Mouse (Mus musculus): ENCODE results near the gene Ddx19a. TPM values are rescaled to one million over a fixed set of nuclear protein-coding genes. Genes with fewer than 3 reads are reported as not detected.
"Not testable (repeated sequence)": the region's sequence is repeated elsewhere in the genome, so short reads cannot be mapped to it uniquely, and the experiment has no call there.

The Ddx19a gene
- total RNA-seq (2021): 10 to 100 TPM; 24.2 to 27.0 TPM
- long read RNA-seq, experiment 1, transcript Ddx19a-201 (12 exons, 2,547 nt): major isoform, 9 of 17 reads
- long read RNA-seq, experiment 1, partial matches to known transcripts: 2 of 17 reads
- long read RNA-seq, experiment 1, other reads (novel, unspliced or antisense): 5 of 17 reads
- long read RNA-seq, experiment 2, transcript Ddx19a-201 (12 exons, 2,547 nt): major isoform, 15 of 27 reads
- long read RNA-seq, experiment 2, partial matches to known transcripts: 8 of 27 reads
- long read RNA-seq, experiment 2, other reads (novel, unspliced or antisense): 3 of 27 reads

- peak; percentile 83 for DNase-seq
Observed at GRCm38 (mm10) chr8:110997547-110998531, at the start of gene Ddx19a. Gene Ddx19a (minus strand): TSS chr8:110997800.

- no peak for DNase-seq
Observed at GRCm38 (mm10) chr8:111044003-111044734, 46.6 kb upstream of the Ddx19a start.

- no peak for DNase-seq
Observed at GRCm38 (mm10) chr8:111042546-111042945, 44.9 kb upstream of the Ddx19a start.

GRCm38 (mm10) chr8:111036591-111036990, 39.0 kb upstream of the Ddx19a start:
- DNase-seq: no peak

- no peak for DNase-seq
Observed at GRCm38 (mm10) chr8:111034276-111034675, 36.7 kb upstream of the Ddx19a start.

GRCm38 (mm10) chr8:111033482-111034215, 36.0 kb upstream of the Ddx19a start:
- DNase-seq: peak; percentile 98

- no peak for DNase-seq
Observed at GRCm38 (mm10) chr8:111032916-111033315, 35.3 kb upstream of the Ddx19a start, which contains the start of gene Aars. Gene Aars (plus strand): TSS chr8:111033144.

GRCm38 (mm10) chr8:111031572-111031971, 34.0 kb upstream of the Ddx19a start, which contains the start of gene Ddx19b:
Gene Ddx19b (minus strand): TSS chr8:111031751.
- DNase-seq: no peak

GRCm38 (mm10) chr8:111030045-111030444, 32.4 kb upstream of the Ddx19a start:
- no peak for DNase-seq

GRCm38 (mm10) chr8:111029589-111029988, 32.0 kb upstream of the Ddx19a start:
- no peak for DNase-seq

- peak; percentile 72 for DNase-seq
Observed at GRCm38 (mm10) chr8:111027391-111027937, 29.9 kb upstream of the Ddx19a start.

GRCm38 (mm10) chr8:111026609-111027008, 29.0 kb upstream of the Ddx19a start:
- not testable (repeated sequence) for DNase-seq

- DNase-seq: not testable (repeated sequence)
Observed at GRCm38 (mm10) chr8:111010230-111010991, 12.8 kb upstream of the Ddx19a start.

- DNase-seq: no peak
Observed at GRCm38 (mm10) chr8:110996641-110997430, 764 bp downstream of the Ddx19a start.

- DNase-seq: peak; percentile 25
Observed at GRCm38 (mm10) chr8:110990017-110990416, 7.6 kb downstream of the Ddx19a start.

- no peak for DNase-seq
Observed at GRCm38 (mm10) chr8:110987805-110988744, 9.5 kb downstream of the Ddx19a start.

GRCm38 (mm10) chr8:110981304-110981703, 16.3 kb downstream of the Ddx19a start:
- DNase-seq: no peak

GRCm38 (mm10) chr8:110977987-110978386, 19.6 kb downstream of the Ddx19a start:
- not testable (repeated sequence) for DNase-seq

All from gastrocnemius, postnatal 25 days (tissue).